Mouse (Mus musculus) G1E-ER4 (cell line): ENCODE data around the gene Tbl1x. TPM values are rescaled to one million over a fixed set of nuclear protein-coding genes. Genes with fewer than 3 reads are reported as not detected.

Source experiments
- GATA1 ChIP-seq: IDR thresholded peaks from one replicate; pipeline ENCODE4 v1.8.0; 2012; ENCODE audit warnings: low read length, inconsistent platforms
- polyA plus RNA-seq: library from polyadenylated mRNA; stranded (reverse); fragments of >175 nt; gene quantifications from 2 replicates; pipeline ENCODE4 v1.2.3, GENCODE M21; 2012

Gene Tbl1x
- 4.6 and 6.3 TPM in 2 replicates for polyA plus RNA-seq

- TF ChIP-seq GATA1 = no peak
These were observed at the start of gene Tbl1x for GRCm38 (mm10) chrX:77510371-77511300. Tbl1x (plus strand) TSS chrX:77511013.

DNA sequence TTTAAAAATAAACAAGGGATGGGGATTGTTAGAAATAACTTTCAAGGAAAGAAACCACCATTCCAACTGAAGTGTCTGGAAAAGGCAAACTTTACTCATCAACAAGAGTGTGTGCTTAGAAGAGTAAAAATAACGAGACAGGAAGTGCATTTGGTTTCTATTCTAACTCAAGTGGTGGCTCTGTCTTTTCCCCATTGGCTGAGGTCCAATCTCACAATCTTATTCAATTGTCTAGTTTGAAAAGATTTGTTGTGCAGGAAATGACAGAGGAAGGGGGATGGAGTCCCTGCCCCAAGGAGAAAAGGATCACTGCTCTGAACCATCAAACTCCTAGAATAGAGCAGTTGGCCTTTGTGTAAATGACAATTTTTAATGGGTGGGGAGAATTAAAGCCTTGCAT is 41.6 kb upstream of the Tbl1x start:
- no peak for TF ChIP-seq GATA1

- no peak for TF ChIP-seq GATA1
These were observed 38.0 kb upstream of the Tbl1x start for GRCm38 (mm10) chrX:77472858-77473257.

DNA sequence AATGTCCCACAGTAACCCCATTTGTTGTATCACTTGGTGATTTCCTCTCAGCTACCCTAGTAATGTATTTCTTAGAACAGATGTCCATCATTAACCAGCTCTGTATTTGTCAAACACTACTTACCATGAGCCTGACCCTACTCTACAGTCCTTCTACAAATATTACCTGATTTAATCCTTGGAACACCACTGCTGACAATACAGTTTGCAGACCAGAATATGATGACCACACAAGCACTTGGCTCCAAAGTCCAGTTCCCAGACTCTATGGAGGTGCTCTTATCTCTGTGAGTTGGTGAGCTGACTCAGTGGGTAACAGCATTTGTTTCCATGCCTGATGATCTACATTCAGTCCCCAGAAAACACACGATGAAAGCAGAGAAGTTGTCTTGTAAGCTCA is 37.3 kb upstream of the Tbl1x start:
- TF ChIP-seq GATA1 = no peak

DNA sequence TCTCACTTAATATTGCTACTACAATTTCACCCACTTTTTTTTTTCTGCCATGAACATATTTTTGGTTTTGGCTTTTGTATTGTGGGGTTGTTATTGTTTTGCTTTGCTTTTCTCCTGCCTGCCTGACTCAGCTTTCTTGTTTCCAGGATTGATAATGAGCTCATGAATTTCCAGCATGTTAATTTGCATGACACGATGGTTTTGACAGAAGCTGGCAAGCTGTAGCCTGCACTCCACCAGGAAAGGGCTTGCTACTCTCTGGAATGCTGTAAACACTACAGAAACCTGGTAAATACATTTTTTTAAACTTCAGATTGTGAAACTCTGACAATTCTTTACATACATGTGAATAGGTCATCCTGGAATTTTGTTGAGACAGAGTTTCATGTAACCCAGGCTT is 36.3 kb upstream of the Tbl1x start:
- no peak for TF ChIP-seq GATA1

DNA sequence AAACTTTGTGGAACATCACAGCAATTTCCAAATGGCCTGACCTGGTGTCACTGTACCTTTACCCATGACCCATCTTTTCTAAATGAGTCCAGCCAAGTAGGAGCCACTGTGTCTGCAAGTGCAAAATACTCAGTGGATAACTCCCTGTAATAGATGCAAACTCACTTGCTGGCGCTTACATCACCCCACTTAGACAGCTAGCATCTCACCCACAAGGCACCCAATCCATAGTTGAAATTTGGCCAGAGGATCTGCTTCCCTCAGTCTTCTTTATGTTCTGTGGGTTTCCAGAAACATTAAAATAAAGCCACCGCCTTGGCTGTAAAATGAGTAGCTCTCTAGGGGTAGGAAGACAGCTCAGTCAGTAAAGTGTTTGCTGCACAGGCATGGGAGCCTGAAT is 33.3 kb upstream of the Tbl1x start:
- no peak for TF ChIP-seq GATA1

DNA sequence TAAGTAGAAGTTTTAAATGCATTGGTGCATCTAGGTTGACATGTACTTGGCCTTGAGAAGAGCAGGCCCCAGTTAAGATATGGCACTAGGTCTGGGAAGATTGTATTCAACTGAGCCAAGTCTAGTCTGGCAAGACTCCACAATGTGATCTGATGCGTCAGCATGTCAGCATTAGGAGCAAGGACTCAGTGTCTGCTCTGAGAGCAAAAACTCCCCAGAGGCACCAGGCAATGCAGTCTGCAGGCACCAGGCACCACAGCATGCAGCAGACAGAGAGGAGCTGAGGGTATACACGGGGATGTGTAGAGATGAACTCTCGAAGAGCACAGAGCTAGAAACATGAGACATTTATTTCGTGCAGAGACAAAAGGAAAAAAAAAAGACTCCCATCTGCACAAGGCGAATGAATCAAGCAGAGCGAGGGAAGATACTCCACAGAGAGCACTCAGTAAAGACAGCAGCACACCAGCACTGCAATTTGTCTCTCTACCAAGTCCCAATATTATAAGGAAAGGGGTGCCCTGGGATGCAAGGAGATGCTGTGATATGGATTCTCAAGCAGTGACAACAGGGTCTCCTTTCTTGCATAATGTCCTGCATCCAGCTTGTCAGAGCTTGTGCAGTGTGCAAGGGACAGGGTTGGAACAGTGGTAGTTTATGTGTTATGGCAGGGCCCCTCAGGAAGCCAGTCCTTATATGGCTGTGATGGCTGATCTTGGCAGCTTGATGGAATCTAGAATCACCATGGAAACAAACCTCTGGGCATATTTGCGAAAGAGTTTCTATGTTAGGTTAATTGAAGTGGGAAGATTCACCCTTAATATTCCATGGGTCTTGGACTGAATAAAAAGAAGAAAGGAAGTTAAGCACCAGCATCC is 22.7 kb upstream of the Tbl1x start:
- no peak for TF ChIP-seq GATA1

DNA sequence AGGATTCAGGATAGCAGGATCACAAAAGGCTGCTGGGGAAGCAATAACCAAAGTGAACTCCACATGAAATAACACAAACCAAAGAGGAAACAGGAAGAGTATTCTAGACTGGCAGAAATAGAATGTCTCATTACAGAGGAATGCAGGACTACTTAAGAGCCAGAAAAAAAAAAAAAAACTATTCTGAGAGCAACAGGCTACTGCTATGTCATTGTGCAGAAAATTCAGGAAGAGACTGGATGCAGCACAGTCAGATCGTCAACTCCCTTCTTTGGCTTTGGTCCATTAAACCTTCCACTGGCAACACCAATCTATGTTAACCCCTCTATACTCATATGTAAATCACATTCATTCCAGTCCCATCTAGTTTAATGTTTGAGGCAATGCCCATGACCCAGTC is 20.7 kb upstream of the Tbl1x start:
- no peak for TF ChIP-seq GATA1

DNA sequence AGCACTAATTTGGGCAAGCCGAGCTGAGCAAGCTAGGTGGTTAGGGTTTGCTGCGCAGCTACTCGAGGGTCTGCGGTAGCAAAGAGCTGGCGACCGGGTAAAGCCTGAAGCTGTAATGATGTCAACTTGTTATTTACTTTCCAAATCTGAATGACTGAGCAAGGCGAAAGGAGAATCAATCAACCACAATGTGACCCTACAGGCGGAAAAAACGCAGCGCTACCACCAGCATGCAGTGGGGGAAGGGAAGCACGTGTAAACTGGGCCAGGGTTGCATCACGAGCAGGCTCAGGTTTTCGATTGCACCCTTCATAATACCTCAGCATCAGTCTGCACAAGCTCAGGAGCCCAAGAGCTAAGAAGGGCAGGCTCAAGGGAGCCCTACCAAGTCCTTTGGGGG is 1.7 kb upstream of the Tbl1x start:
- TF ChIP-seq GATA1 = no peak

GRCm38 (mm10) chrX:77509776-77510175 is 1.0 kb upstream of the Tbl1x start:
- no peak for TF ChIP-seq GATA1

GRCm38 (mm10) chrX:77511301-77511993 is 634 bp downstream of the Tbl1x start:
- no peak for TF ChIP-seq GATA1

DNA sequence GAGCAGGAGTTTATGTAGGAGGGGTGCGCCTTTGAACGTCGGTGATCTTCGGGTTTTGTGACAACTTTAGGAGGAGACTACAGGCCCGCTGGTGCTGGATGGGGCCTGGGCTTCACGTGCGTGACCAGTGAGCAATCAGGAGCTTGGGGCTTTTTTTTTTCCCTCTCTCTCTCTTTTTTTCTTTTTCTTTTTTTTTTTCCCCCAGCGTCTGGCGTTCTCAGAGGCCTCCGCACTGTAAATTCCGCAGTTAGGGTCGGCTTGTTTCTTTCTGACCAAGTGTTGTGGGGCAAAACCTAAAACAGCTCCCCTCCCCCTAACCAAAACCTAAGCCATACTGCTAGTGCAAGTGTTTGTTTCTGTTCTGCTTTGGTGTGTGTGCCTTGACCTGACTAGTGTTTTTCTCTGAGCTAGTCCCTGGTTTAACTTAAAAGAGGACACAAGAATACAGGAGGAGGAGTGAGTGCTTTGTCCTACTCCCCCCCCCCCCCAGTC is 1.2 kb downstream of the Tbl1x start:
- no peak for TF ChIP-seq GATA1

- TF ChIP-seq GATA1 = no peak
These were observed 6.7 kb downstream of the Tbl1x start for GRCm38 (mm10) chrX:77517274-77518085.

DNA sequence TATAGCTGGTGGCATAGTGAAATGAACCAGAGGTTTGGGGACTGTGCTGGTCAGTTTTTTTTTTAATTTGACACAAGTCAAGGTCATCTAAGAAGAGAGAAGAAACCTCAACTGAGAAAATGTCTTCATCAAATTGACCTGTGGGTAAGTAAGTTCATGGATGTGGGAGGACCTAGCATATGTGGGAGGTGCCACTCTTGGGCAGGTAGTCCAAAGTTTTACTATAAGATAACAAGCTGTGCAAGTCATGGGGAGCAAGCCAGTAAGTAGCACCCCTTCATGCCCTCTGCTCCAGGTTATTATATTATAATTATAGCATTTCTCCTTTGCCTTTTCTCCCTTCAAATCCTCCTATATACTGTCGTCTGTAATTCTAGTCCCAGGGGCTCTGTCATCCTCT is 8.1 kb downstream of the Tbl1x start:
- no peak for TF ChIP-seq GATA1
